Mouse (Mus musculus): Measurements from ENCODE around the gene Izumo1r. TPM values are rescaled to one million over a fixed set of nuclear protein-coding genes. Genes with fewer than 3 reads are reported as not detected.

Izumo1r gene
- polyA plus RNA-seq, 1 experiment from 2014 or later = 0.10 TPM

GRCm38 (mm10) chr9:14856922-14857654 lies 46.7 kb downstream of the Izumo1r start:
- 52% methylated on average over 4 of the region's 4 CpGs for WGBS
- H3K27me3 ChIP-seq (ENCODE audit: insufficient read depth, poor library complexity, severe bottlenecking) = peaks cover 60% of the 10 kb centered on the region
- DNase-seq (ENCODE audit: low spot score) = peak; percentile 67

GRCm38 (mm10) chr9:14854585-14854984 lies 49.2 kb downstream of the Izumo1r start:
- peak; percentile 45 for DNase-seq (ENCODE audit: low spot score)
- Histone ChIP-seq H3K4me3 (no peak overlapping the region), H3K27ac (no peak overlapping the region), H3K9me3 (no peaks in the 10 kb centered on the region), H3K36me3 (no peaks in the 10 kb centered on the region), H3K27me3 (ENCODE audit: insufficient read depth, poor library complexity, severe bottlenecking) (peaks cover 35% of the 10 kb centered on the region), H3K4me1 (no peaks in the 10 kb centered on the region)
- 84% methylated on average over 4 of the region's 4 CpGs for WGBS

More at GRCm38 (mm10) chr9:14856922-14857654, 46.7 kb downstream of the Izumo1r start:
- Histone ChIP-seq H3K36me3 (no peaks in the 10 kb centered on the region), H3K9me3 (no peaks in the 10 kb centered on the region), H3K4me3 (no peak overlapping the region), H3K27ac (no peak overlapping the region), H3K4me1 (peaks cover 3% of the 10 kb centered on the region; the same call in 1 of the 2 replicates)

- Histone ChIP-seq H3K4me1 (no peaks in the 10 kb centered on the region), H3K27ac (no peak overlapping the region), H3K9me3 (no peaks in the 10 kb centered on the region), H3K36me3 (no peaks in the 10 kb centered on the region), H3K27me3 (ENCODE audit: insufficient read depth, poor library complexity, severe bottlenecking) (no peaks in the 10 kb centered on the region), H3K4me3 (no peak overlapping the region)
- DNase-seq (ENCODE audit: low spot score) = no peak
- WGBS = 77% methylated on average over 1 of the region's 1 CpGs
Observed at GRCm38 (mm10) chr9:14848267-14848935, 55.3 kb downstream of the Izumo1r start.

- no peaks in the 10 kb centered on the region for H3K36me3 ChIP-seq
- H3K27me3 ChIP-seq (ENCODE audit: insufficient read depth, poor library complexity, severe bottlenecking) = no peaks in the 10 kb centered on the region
- no peaks in the 10 kb centered on the region for H3K9me3 ChIP-seq
- no peaks in the 10 kb centered on the region for H3K4me1 ChIP-seq
- H3K4me3 ChIP-seq = no peak overlapping the region
- no peak for DNase-seq (ENCODE audit: low spot score)
- WGBS = 38% methylated on average over 5 of the region's 5 CpGs
- H3K27ac ChIP-seq = no peak overlapping the region
Observed at GRCm38 (mm10) chr9:14846428-14846827, 57.3 kb downstream of the Izumo1r start.

- H3K36me3 ChIP-seq = no peaks in the 10 kb centered on the region
- no peak for DNase-seq (ENCODE audit: low spot score)
- H3K27ac ChIP-seq = no peak overlapping the region
- peaks cover 5% of the 10 kb centered on the region; the same call in 1 of the 2 replicates for H3K4me1 ChIP-seq
- H3K4me3 ChIP-seq = no peak overlapping the region
- H3K27me3 ChIP-seq (ENCODE audit: insufficient read depth, poor library complexity, severe bottlenecking) = no peaks in the 10 kb centered on the region
- WGBS = 90% methylated on average over 3 of the region's 3 CpGs
- no peaks in the 10 kb centered on the region for H3K9me3 ChIP-seq
Observed at GRCm38 (mm10) chr9:14843901-14844300, 59.8 kb downstream of the Izumo1r start.

- H3K9me3 ChIP-seq = no peaks in the 10 kb centered on the region
- no peak overlapping the region for H3K4me3 ChIP-seq
- DNase-seq (ENCODE audit: low spot score) = peak; percentile 67
- H3K27me3 ChIP-seq (ENCODE audit: insufficient read depth, poor library complexity, severe bottlenecking) = no peaks in the 10 kb centered on the region
- no peaks in the 10 kb centered on the region for H3K36me3 ChIP-seq
- peaks cover 5% of the 10 kb centered on the region; the same call in 1 of the 2 replicates for H3K4me1 ChIP-seq
- WGBS = 87% methylated on average over 6 of the region's 6 CpGs
- no peak overlapping the region for H3K27ac ChIP-seq
Observed at GRCm38 (mm10) chr9:14843311-14843857, 60.4 kb downstream of the Izumo1r start.

- 85% methylated on average over 10 of the region's 10 CpGs for WGBS
- DNase-seq (ENCODE audit: low spot score) = no peak
- Histone ChIP-seq H3K4me3 (no peak overlapping the region), H3K4me1 (peaks cover 5% of the 10 kb centered on the region; the same call in 1 of the 2 replicates), H3K9me3 (no peaks in the 10 kb centered on the region), H3K27ac (no peak overlapping the region), H3K36me3 (no peaks in the 10 kb centered on the region), H3K27me3 (ENCODE audit: insufficient read depth, poor library complexity, severe bottlenecking) (no peaks in the 10 kb centered on the region)
Observed at GRCm38 (mm10) chr9:14841878-14842761, 61.6 kb downstream of the Izumo1r start.

- Histone ChIP-seq H3K9me3 (no peaks in the 10 kb centered on the region), H3K27me3 (ENCODE audit: insufficient read depth, poor library complexity, severe bottlenecking) (no peaks in the 10 kb centered on the region), H3K27ac (0 out of 2 replicates have a peak overlapping the region, but pooled peaks have one; percentile 3), H3K4me1 (peaks cover 5% of the 10 kb centered on the region; the same call in 1 of the 2 replicates), H3K36me3 (peaks cover 15% of the 10 kb centered on the region), H3K4me3 (no peak overlapping the region)
- DNase-seq (ENCODE audit: low spot score) = no peak
- WGBS = 92% methylated on average over 5 of the region's 5 CpGs
Observed at GRCm38 (mm10) chr9:14839970-14840369, 63.8 kb downstream of the Izumo1r start.

GRCm38 (mm10) chr9:14839527-14839926 lies 64.2 kb downstream of the Izumo1r start:
- Histone ChIP-seq H3K9me3 (no peaks in the 10 kb centered on the region), H3K27ac (0 out of 2 replicates have a peak overlapping the region, but pooled peaks have one; percentile 3), H3K36me3 (peaks cover 19% of the 10 kb centered on the region), H3K4me3 (no peak overlapping the region), H3K27me3 (ENCODE audit: insufficient read depth, poor library complexity, severe bottlenecking) (no peaks in the 10 kb centered on the region), H3K4me1 (peaks cover 5% of the 10 kb centered on the region; the same call in 1 of the 2 replicates)
- no peak for DNase-seq (ENCODE audit: low spot score)
- WGBS = 56% methylated on average over 7 of the region's 7 CpGs

Other genes with a start within 250 kb of the Izumo1r start
- gene Piwil4, start 163.2 kb downstream of the Izumo1r start, polyA plus RNA-seq (2016; fragmentation: Nextera tagmentation; extraction: Ambion mirVana) = not detected in 2 replicates
- gene Fut4, start 151.6 kb downstream of the Izumo1r start, polyA plus RNA-seq (2016; fragmentation: Nextera tagmentation; extraction: Ambion mirVana) = 3.3 and 4.0 TPM in 2 replicates
- gene 1700012B09Rik, start 132.9 kb downstream of the Izumo1r start, polyA plus RNA-seq (2016; fragmentation: Nextera tagmentation; extraction: Ambion mirVana) = not detected in 2 replicates
- gene Mre11a, start 119.3 kb downstream of the Izumo1r start, polyA plus RNA-seq (2016; fragmentation: Nextera tagmentation; extraction: Ambion mirVana) = 25.5 and 27.5 TPM in 2 replicates
- gene Ankrd49, start 119.1 kb downstream of the Izumo1r start, polyA plus RNA-seq (2016; fragmentation: Nextera tagmentation; extraction: Ambion mirVana) = 32.1 and 39.3 TPM in 2 replicates
- not detected in 2 replicates for gene Gpr83, start 43.7 kb downstream of the Izumo1r start, polyA plus RNA-seq (2016; fragmentation: Nextera tagmentation; extraction: Ambion mirVana)
- 26.9 and 43.7 TPM in 2 replicates for gene Panx1, start 141.5 kb upstream of the Izumo1r start, polyA plus RNA-seq (2016; fragmentation: Nextera tagmentation; extraction: Ambion mirVana)
- gene Hephl1, start 208.2 kb upstream of the Izumo1r start, polyA plus RNA-seq (2016; fragmentation: Nextera tagmentation; extraction: Ambion mirVana) = not detected in 2 replicates

All from heart, embryonic 10.5 days (tissue).